Mouse (Mus musculus) limb, embryonic 14.5 days (tissue): ENCODE measurements at regions not wholly inside any gene's neighbourhood (a gene's known extent, or its start where the extent isn't known, plus 50 kb on each side); places are given as distances from the start of the nearest gene placed in this dataset.

Experiments used
- ATAC-seq: fragments of 200-750 bp; cut with Nextera tagmentation; 2 replicates; pipeline ENCODE4 v1.8.0; 2017; ENCODE audit warnings: low read depth, moderate number of reproducible peaks, moderate TSS enrichment; ENCODE audit not compliant: low FRiP score
- DNase-seq: peaks from one replicate; pipeline ENCODE4 v3.0.0-alpha.2; 2015; ENCODE audit warnings: low spot score
- H3K27ac ChIP-seq: fragments of 300-500 bp; sonication (generic); replicated peaks from 2 replicates; pipeline ENCODE4 v1.5.1; 2014; ENCODE audit warnings: low read depth, mild to moderate bottlenecking, low read length, moderate library complexity, mixed read lengths
- H3K27me3 ChIP-seq: fragments of 300-500 bp; sonication (generic); 2 replicates; pipeline ENCODE4 v1.6.1; 2014; ENCODE audit warnings: low read length, mixed read lengths; ENCODE audit not compliant: control insufficient read depth, insufficient read depth
- H3K36me3 ChIP-seq: fragments of 300-500 bp; sonication (generic); 2 replicates; pipeline ENCODE4 v1.6.1; 2014; ENCODE audit warnings: mild to moderate bottlenecking, low read length, moderate library complexity, mixed read lengths; ENCODE audit not compliant: control insufficient read depth, insufficient read depth
- H3K4me1 ChIP-seq: fragments of 300-500 bp; sonication (generic); 2 replicates; pipeline ENCODE4 v1.6.1; 2014; ENCODE audit warnings: antibody characterized with exemption, low read length, mixed read lengths; ENCODE audit not compliant: control insufficient read depth, insufficient read depth
- H3K4me2 ChIP-seq: fragments of 300-500 bp; sonication (generic); replicated peaks from 2 replicates; pipeline ENCODE4 v1.6.1; 2014; ENCODE audit warnings: low read depth, mild to moderate bottlenecking, low read length, moderate library complexity; ENCODE audit not compliant: severe bottlenecking
- H3K4me3 ChIP-seq: fragments of 300-500 bp; sonication (generic); replicated peaks from 2 replicates; pipeline ENCODE4 v1.5.1; 2014; ENCODE audit warnings: low read length
- H3K9ac ChIP-seq: fragments of 300-500 bp; sonication (generic); 2 replicates; pipeline ENCODE4 v1.6.1; 2014; ENCODE audit warnings: mild to moderate bottlenecking, low read depth, low read length, moderate library complexity; ENCODE audit not compliant: severe bottlenecking
- H3K9me3 ChIP-seq: fragments of 300-500 bp; sonication (generic); 2 replicates; pipeline ENCODE4 v1.6.1; 2016; ENCODE audit warnings: low read length; ENCODE audit not compliant: control insufficient read depth
- POLR2A ChIP-seq: fragments of 200-500 bp; IDR thresholded peaks from 2 replicates; pipeline ENCODE4 v1.8.0; 2012; ENCODE audit warnings: inconsistent platforms, mild to moderate bottlenecking, moderate library complexity, borderline replicate concordance; ENCODE audit not compliant: insufficient read depth, insufficient read length; ENCODE audit errors: extremely low read depth
- WGBS: fragments of 180-500 bp; shearing (Covaris S2); extraction: QIAGEN DNeasy Blood & Tissue Kit; methylation state at CpG from one replicate; pipeline ENCODE4 v1.1.7; 2014; 5-methylcytosine and 5-hydroxymethylcytosine counted together

DNA sequence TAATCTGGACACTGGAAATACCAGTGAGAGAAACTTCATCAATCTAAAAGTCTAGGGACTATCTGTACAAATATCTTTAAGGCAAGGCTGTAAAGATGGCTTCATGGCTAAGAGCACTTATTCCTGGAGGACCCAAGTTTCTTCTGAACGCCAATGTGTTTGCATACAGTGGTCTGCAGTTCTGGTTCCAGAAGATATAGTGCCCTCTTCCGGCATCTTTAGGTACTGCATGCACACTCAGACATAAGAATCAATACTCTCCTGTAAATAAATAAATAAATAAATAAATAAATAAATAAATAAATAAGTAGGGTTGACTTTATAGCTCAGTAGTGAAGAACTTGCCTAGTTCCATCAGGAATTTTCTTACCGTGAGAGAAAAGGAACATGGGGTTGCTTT, 155.4 kb upstream of the Cadm2 start:
- H3K27me3 ChIP-seq = no peaks in the 10 kb centered on the region
- H3K9ac ChIP-seq = no peak overlapping the region
- no peak overlapping the region for H3K4me3 ChIP-seq
- H3K4me2 ChIP-seq = no peak overlapping the region
- DNase-seq = peak; percentile 27
- H3K4me1 ChIP-seq = no peaks in the 10 kb centered on the region
- no peak overlapping the region for H3K27ac ChIP-seq
- no peak for TF ChIP-seq POLR2A
- H3K9me3 ChIP-seq = no peaks in the 10 kb centered on the region
- no peaks in the 10 kb centered on the region for H3K36me3 ChIP-seq
- ATAC-seq = no peak
- 48% methylated on average over 3 of the region's 3 CpGs for WGBS

DNA sequence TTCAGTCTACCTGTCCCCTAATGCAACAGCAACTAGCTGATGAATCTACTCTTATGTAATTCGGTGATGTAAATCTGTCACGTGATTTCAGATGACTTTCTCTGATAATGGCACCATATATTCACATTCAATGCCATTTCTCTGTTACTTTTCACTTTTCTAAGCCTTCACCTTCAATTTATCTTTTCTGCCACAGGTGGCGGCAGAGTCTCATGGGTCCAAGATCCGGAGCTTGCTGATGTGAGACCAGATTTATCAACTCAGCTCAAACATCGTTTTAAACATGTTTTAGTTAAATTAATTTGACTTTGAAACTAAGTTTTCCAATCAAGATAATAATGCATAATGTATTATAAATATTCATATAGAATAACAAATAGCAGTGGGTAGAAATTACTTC, 148.4 kb upstream of the Cadm2 start:
- H3K4me2 ChIP-seq = no peak overlapping the region
- no peak overlapping the region for H3K4me3 ChIP-seq
- no peak for TF ChIP-seq POLR2A
- WGBS = 46% methylated on average over 5 of the region's 5 CpGs
- H3K9me3 ChIP-seq = no peaks in the 10 kb centered on the region
- H3K27ac ChIP-seq = no peak overlapping the region
- no peak for ATAC-seq
- no peak overlapping the region for H3K9ac ChIP-seq
- no peaks in the 10 kb centered on the region for H3K4me1 ChIP-seq
- H3K36me3 ChIP-seq = no peaks in the 10 kb centered on the region
- no peak for DNase-seq
- H3K27me3 ChIP-seq = no peaks in the 10 kb centered on the region

DNA sequence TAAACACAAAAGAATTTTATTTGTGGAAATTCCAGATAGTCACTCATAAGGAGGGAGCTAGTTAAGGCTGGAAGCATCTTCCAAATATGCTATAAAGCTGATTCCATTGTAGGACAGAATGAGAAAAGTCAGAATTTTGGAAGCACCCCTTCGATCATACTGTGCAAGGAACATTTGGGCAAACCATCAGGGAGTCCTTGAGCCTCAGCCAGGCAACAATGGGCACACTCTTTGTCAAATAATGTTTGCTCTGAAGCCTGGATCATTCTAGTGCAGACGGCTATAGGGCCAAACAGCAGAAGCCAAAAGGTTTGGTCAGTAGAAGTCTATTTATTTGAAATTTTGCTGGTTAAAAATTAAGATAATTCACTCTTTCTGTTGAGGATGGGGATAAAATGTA, 114.7 kb upstream of the Cadm2 start:
- Histone ChIP-seq H3K4me1 (no peaks in the 10 kb centered on the region), H3K4me3 (no peak overlapping the region), H3K9ac (no peak overlapping the region), H3K27me3 (no peaks in the 10 kb centered on the region), H3K36me3 (no peaks in the 10 kb centered on the region), H3K4me2 (no peak overlapping the region), H3K27ac (no peak overlapping the region), H3K9me3 (no peaks in the 10 kb centered on the region)
- DNase-seq = no peak
- ATAC-seq = no peak
- WGBS = 77% methylated on average over 2 of the region's 2 CpGs
- TF ChIP-seq POLR2A = no peak

DNA sequence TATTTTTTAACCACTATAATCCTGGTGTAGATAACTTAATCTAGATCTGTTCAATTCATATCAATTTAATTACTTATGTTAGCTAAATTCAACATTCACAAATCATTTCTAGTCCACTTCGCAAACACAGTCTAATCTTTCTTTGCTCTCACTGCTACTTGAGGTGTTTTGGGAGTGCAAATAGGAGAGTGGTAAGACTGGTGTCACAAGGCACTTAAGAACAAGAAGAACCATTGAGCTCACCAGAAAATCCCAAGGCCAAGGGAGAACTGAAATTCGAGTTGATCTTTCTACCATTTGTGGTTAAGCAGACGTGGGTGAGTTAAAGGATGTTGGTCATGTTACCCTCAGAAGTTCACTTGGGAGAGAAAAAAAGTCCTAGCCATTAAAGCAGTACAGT, 77.9 kb upstream of the Cadm2 start:
- 60% methylated on average over 3 of the region's 3 CpGs for WGBS
- no peak overlapping the region for H3K27ac ChIP-seq
- H3K4me2 ChIP-seq = no peak overlapping the region
- no peaks in the 10 kb centered on the region for H3K9me3 ChIP-seq
- no peaks in the 10 kb centered on the region for H3K27me3 ChIP-seq
- H3K4me1 ChIP-seq = no peaks in the 10 kb centered on the region
- ATAC-seq (no peak), DNase-seq (no peak)
- H3K9ac ChIP-seq = no peak overlapping the region
- H3K36me3 ChIP-seq = no peaks in the 10 kb centered on the region
- TF ChIP-seq POLR2A = no peak
- no peak overlapping the region for H3K4me3 ChIP-seq
